Mouse (Mus musculus): Measurements from ENCODE around the gene Hist2h2ac.
"Not testable (repeated sequence)": the region's sequence is repeated elsewhere in the genome, so short reads cannot be mapped to it uniquely, and the experiment has no call there.

- TF ChIP-seq POLR2A (IDR thresholded peaks at IDR 0.05; ENCODE audit: control insufficient read depth, extremely low read depth, insufficient read depth, low read length, poor library complexity); CTCF (IDR thresholded peaks at IDR 0.05; ENCODE audit: borderline replicate concordance, control insufficient read depth, extremely low read depth, insufficient read depth, low read length, poor library complexity): not testable (repeated sequence)
Observed at GRCm38 (mm10) chr3:96246427-96246856, 25.8 kb upstream of the Hist2h2ac start, which contains the start of gene Hist2h3c1.

Measured in thymus, adult 2 months (tissue).